Mouse (Mus musculus): ENCODE results near the gene Mtmr12. TPM values are rescaled to one million over a fixed set of nuclear protein-coding genes. Genes with fewer than 3 reads are reported as not detected.
A peak's percentile ranks its signal among the peaks of the same experiment; 100 is the strongest.

Gene Mtmr12
- polyA plus RNA-seq, 1 experiment from 2014 or later = 21.1 TPM

DNA sequence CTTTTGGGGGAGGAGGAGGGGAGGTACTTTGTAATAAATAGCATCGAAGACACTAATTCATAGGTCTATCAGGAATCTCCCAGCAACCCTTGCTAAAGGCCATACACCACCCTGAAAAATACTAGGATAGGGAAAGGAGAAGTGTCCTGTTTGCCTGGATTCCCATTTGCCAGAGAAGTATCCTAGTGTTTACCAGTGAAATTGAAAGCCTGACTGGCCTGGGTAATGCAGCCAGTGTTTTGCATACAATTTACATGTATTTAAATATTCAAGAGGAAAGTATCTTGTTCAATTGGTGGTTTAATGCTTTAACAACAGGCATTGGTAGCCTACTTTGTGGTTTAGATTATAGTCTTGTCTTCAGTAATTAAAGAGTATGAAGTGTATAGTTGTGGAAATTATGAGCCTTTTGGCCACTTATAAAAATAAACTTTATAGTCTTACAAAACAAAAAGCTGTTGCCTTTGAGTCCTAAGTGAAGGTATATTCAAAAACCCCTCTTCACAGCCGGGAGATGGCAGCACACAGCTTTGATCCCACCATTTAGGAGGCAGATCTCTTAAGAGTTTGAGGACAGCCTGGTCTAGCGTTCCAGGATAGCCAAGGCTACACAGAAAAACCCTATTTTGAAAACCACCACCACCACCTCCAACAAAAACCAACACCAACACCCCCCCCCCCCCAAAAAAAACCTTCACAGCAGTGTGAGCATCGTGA is 69.4 kb downstream of the Mtmr12 start:
- no peak for ATAC-seq (ENCODE audit: low read depth)
- H3K9me3 ChIP-seq (ENCODE audit: control insufficient read depth, low read length) = no peaks in the 10 kb centered on the region
- peaks cover 5% of the 10 kb centered on the region for H3K36me3 ChIP-seq (ENCODE audit: control insufficient read depth, insufficient read depth, low read length)
- no peak overlapping the region for H3K4me2 ChIP-seq (ENCODE audit: low read depth, low read length)
- WGBS = 58% methylated on average over 4 of the region's 4 CpGs
- peaks cover 9% of the 10 kb centered on the region; the same call in 1 of the 2 replicates for H3K4me1 ChIP-seq (replicated peaks; ENCODE audit: control insufficient read depth, insufficient read depth, low read length)
- H3K27me3 ChIP-seq (ENCODE audit: control insufficient read depth, insufficient read depth, low read depth, low read length) = no peaks in the 10 kb centered on the region
- H3K9ac ChIP-seq (ENCODE audit: low read length) = no peak overlapping the region
- H3K27ac ChIP-seq (ENCODE audit: low read length) = no peak overlapping the region
- no peak overlapping the region for H3K4me3 ChIP-seq (ENCODE audit: low read length)

DNA sequence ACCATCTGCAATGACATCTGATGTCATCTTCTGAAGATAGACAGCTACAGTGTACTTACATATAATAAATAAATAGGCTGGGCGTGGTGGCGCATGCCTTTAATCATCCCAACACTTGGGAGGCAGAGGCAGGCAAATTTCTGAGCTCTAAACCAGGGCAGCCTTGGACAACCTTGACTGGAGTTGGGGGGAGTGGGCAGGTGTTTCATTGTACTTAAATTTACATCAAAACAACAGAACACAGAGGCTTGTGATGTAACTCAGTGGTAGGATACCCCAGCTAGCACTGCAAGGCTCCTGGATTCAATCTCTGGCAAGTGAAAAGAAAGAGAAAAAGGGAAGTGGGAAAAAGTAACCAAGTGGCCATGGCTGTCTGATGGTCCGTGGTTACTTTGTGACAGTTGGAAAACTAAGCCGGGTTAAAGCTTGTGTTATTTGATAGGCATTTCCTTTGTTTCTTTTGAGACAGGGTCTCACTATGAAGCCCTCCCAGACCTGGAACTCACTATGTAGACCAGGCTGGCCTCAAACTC is 70.3 kb downstream of the Mtmr12 start:
- no peaks in the 10 kb centered on the region for H3K27me3 ChIP-seq (ENCODE audit: control insufficient read depth, insufficient read depth, low read depth, low read length)
- H3K9ac ChIP-seq (ENCODE audit: low read length) = no peak overlapping the region
- H3K4me1 ChIP-seq (replicated peaks; ENCODE audit: control insufficient read depth, insufficient read depth, low read length) = peaks cover 9% of the 10 kb centered on the region; the same call in 1 of the 2 replicates
- no peaks in the 10 kb centered on the region for H3K9me3 ChIP-seq (ENCODE audit: control insufficient read depth, low read length)
- ATAC-seq (ENCODE audit: low read depth) = no peak
- no peak overlapping the region for H3K4me3 ChIP-seq (ENCODE audit: low read length)
- no peak overlapping the region for H3K4me2 ChIP-seq (ENCODE audit: low read depth, low read length)
- H3K27ac ChIP-seq (ENCODE audit: low read length) = no peak overlapping the region
- H3K36me3 ChIP-seq (ENCODE audit: control insufficient read depth, insufficient read depth, low read length) = peaks cover 1% of the 10 kb centered on the region
- 81% methylated on average over 4 of the region's 4 CpGs for WGBS

DNA sequence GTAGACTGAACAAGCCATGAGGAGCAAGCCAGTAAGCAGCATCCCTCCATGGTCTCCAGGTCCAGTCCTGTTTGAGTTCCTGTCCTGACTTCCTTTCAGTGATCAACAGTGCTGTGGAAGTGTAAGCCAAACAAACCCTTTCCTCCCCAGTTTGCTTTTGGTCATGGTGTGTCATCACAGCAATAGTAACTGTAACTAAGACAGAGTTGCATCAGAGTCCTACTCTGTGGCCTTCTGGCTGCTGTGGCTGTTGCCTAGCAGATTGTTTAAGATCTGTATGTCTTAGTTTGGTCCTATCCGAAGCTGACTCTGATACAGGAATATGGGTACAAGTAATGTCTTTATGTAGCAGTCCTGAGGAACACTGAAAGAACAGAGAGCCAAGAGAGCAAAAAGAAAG is 75.0 kb downstream of the Mtmr12 start:
- WGBS = 97% methylated on average over 1 of the region's 1 CpGs
- H3K4me2 ChIP-seq (ENCODE audit: low read depth, low read length) = no peak overlapping the region
- ATAC-seq (ENCODE audit: low read depth) = no peak

DNA sequence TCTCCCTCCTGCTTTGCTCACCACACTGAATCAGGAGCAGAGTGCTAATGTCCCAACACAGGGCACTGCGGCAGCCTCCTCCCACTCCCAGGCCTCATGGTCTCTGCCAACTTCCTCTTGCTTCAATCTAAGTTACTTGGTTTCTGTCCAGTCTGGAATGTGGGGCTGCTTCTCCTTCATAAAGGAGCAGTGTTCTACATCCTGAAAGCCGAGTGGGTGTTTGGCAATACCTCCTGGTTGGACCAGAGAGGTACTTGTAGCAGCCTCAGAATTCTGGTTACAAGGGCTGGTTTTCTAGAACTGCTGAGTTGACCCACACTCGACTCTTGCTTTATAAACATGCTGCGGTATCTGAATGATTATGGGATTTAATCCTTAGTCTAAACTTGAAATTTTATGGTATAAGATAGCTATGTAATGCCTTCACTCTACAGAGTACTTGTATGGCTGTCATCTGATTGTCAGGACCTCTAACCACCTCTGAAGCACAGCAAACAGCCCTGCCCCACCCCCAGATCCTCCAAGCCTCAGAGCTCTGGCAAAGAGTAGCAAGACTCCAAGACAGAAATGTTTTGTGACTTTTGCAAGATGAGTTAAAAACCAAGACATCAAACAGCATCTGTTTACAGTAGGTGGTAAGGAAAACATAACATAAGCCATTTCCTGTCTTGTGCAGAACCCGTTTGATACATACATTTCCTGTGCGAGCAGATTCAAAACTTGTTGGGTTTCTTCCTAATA is 80.1 kb downstream of the Mtmr12 start:
- no peaks in the 10 kb centered on the region for H3K27me3 ChIP-seq (ENCODE audit: control insufficient read depth, insufficient read depth, low read depth, low read length)
- no peak overlapping the region for H3K4me2 ChIP-seq (ENCODE audit: low read depth, low read length)
- H3K9ac ChIP-seq (ENCODE audit: low read length) = no peak overlapping the region
- no peak overlapping the region for H3K4me3 ChIP-seq (ENCODE audit: low read length)
- H3K36me3 ChIP-seq (ENCODE audit: control insufficient read depth, insufficient read depth, low read length) = no peaks in the 10 kb centered on the region
- peak; percentile 89 for ATAC-seq (ENCODE audit: low read depth)
- WGBS = 25% methylated on average over 6 of the region's 6 CpGs
- no peaks in the 10 kb centered on the region for H3K9me3 ChIP-seq (ENCODE audit: control insufficient read depth, low read length)
- H3K27ac ChIP-seq (ENCODE audit: low read length) = peak overlapping the region; percentile 30
- peaks cover 6% of the 10 kb centered on the region for H3K4me1 ChIP-seq (replicated peaks; ENCODE audit: control insufficient read depth, insufficient read depth, low read length)

More for the DNA sequence above, 75.0 kb downstream of the Mtmr12 start:
- Histone ChIP-seq H3K27ac (ENCODE audit: low read length) (no peak overlapping the region), H3K9me3 (ENCODE audit: control insufficient read depth, low read length) (no peaks in the 10 kb centered on the region), H3K9ac (ENCODE audit: low read length) (no peak overlapping the region), H3K4me3 (ENCODE audit: low read length) (no peak overlapping the region), H3K27me3 (ENCODE audit: control insufficient read depth, insufficient read depth, low read depth, low read length) (no peaks in the 10 kb centered on the region), H3K36me3 (ENCODE audit: control insufficient read depth, insufficient read depth, low read length) (no peaks in the 10 kb centered on the region), H3K4me1 (replicated peaks; ENCODE audit: control insufficient read depth, insufficient read depth, low read length) (no peaks in the 10 kb centered on the region)

DNA sequence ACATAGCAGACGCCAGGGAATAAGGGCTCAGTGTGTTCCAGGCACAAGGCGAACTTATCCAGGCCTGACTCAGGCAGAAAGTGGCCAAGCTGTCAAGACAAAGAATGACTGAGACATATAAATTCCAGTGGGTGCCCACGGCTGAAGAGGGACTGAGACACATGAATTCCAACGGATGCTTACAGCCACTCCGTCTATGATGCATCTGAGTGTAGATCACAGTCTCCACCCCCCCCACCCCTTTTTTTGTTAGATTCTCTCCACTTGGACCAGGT is 80.6 kb downstream of the Mtmr12 start:
- H3K36me3 ChIP-seq (ENCODE audit: control insufficient read depth, insufficient read depth, low read length) = no peaks in the 10 kb centered on the region
- WGBS = 41% methylated on average over 5 of the region's 5 CpGs
- peak overlapping the region; percentile 30 for H3K27ac ChIP-seq (ENCODE audit: low read length)
- no peak overlapping the region for H3K4me2 ChIP-seq (ENCODE audit: low read depth, low read length)
- H3K4me1 ChIP-seq (replicated peaks; ENCODE audit: control insufficient read depth, insufficient read depth, low read length) = peaks cover 6% of the 10 kb centered on the region
- no peak overlapping the region for H3K4me3 ChIP-seq (ENCODE audit: low read length)
- ATAC-seq (ENCODE audit: low read depth) = 0 out of 2 replicates have a peak, but pooled peaks have one; percentile 13
- no peaks in the 10 kb centered on the region for H3K27me3 ChIP-seq (ENCODE audit: control insufficient read depth, insufficient read depth, low read depth, low read length)
- no peaks in the 10 kb centered on the region for H3K9me3 ChIP-seq (ENCODE audit: control insufficient read depth, low read length)
- H3K9ac ChIP-seq (ENCODE audit: low read length) = no peak overlapping the region

DNA sequence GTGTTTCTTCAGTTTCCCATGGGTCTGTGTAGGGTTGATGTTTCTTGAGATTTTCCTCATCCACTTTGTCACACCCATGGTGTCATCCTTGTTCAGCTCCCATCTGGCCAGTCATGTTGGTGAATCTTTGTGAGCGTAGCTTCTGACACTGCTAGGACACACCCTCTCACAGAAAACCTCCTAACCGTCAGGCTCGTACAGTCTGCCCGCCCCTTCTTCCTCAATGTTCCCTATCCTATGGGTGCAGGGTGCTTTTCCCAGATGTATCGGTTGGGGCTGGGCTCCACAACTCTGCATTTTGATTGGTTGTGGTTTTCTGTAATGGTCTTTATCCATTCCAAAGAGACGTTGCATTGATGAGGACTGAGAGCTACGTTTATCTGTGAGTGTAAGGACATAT is 85.5 kb downstream of the Mtmr12 start:
- WGBS = 75% methylated on average over 7 of the region's 7 CpGs
- H3K4me3 ChIP-seq (ENCODE audit: low read length) = no peak overlapping the region
- H3K27me3 ChIP-seq (ENCODE audit: control insufficient read depth, insufficient read depth, low read depth, low read length) = no peaks in the 10 kb centered on the region
- no peaks in the 10 kb centered on the region for H3K9me3 ChIP-seq (ENCODE audit: control insufficient read depth, low read length)
- no peak for ATAC-seq (ENCODE audit: low read depth)
- H3K4me1 ChIP-seq (replicated peaks; ENCODE audit: control insufficient read depth, insufficient read depth, low read length) = peaks cover 2% of the 10 kb centered on the region
- no peaks in the 10 kb centered on the region for H3K36me3 ChIP-seq (ENCODE audit: control insufficient read depth, insufficient read depth, low read length)
- no peak overlapping the region for H3K27ac ChIP-seq (ENCODE audit: low read length)
- H3K4me2 ChIP-seq (ENCODE audit: low read depth, low read length) = no peak overlapping the region
- H3K9ac ChIP-seq (ENCODE audit: low read length) = no peak overlapping the region

DNA sequence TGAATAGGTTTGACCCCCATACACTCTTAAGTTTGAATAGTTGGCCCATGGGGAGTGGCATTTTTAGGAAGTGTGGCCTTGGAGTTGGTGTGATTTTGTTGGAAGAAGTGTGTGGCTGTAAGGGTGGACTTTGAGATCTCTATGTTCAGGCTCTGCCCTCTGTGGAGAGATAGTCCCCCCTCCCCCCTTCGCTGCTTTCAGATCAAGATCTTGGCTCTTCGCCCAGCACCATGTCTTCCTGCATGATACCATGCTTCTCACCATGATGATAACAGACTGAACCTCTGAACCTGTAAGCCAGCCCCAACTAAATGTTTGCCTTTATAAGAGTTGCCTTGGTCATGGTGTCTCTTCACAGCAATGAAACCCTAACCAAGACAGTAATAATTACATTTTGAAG is 86.9 kb downstream of the Mtmr12 start:
- no peaks in the 10 kb centered on the region for H3K27me3 ChIP-seq (ENCODE audit: control insufficient read depth, insufficient read depth, low read depth, low read length)
- H3K4me2 ChIP-seq (ENCODE audit: low read depth, low read length) = no peak overlapping the region
- no peaks in the 10 kb centered on the region for H3K36me3 ChIP-seq (ENCODE audit: control insufficient read depth, insufficient read depth, low read length)
- H3K27ac ChIP-seq (ENCODE audit: low read length) = no peak overlapping the region
- 91% methylated on average over 2 of the region's 2 CpGs for WGBS
- H3K4me3 ChIP-seq (ENCODE audit: low read length) = no peak overlapping the region
- no peak for ATAC-seq (ENCODE audit: low read depth)
- H3K9ac ChIP-seq (ENCODE audit: low read length) = no peak overlapping the region
- H3K9me3 ChIP-seq (ENCODE audit: control insufficient read depth, low read length) = no peaks in the 10 kb centered on the region
- no peaks in the 10 kb centered on the region for H3K4me1 ChIP-seq (replicated peaks; ENCODE audit: control insufficient read depth, insufficient read depth, low read length)

DNA sequence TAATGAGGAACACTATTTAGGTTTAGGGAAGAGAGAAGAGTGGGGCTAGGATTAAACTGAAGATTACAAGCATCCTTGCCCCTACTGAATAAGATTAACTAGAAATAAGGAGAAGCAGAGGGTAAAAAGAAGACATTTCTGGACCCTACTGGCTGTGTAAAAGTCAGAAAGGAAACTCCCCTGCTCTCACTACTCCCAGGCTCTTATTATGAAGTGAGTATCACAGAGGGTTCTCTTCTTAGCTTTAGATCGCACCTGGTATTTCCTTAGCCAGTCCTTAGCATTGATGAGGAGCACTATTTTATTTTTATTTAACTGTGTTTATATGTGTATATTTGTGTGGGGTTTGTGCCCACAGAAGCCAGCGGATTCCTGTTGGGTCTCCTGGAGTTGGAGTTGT is 91.4 kb downstream of the Mtmr12 start:
- WGBS = 42% methylated on average over 2 of the region's 2 CpGs
- Histone ChIP-seq H3K27me3 (ENCODE audit: control insufficient read depth, insufficient read depth, low read depth, low read length) (no peaks in the 10 kb centered on the region), H3K9ac (ENCODE audit: low read length) (no peak overlapping the region), H3K9me3 (ENCODE audit: control insufficient read depth, low read length) (no peaks in the 10 kb centered on the region), H3K4me3 (ENCODE audit: low read length) (no peak overlapping the region), H3K4me1 (replicated peaks; ENCODE audit: control insufficient read depth, insufficient read depth, low read length) (no peaks in the 10 kb centered on the region), H3K27ac (ENCODE audit: low read length) (no peak overlapping the region), H3K4me2 (ENCODE audit: low read depth, low read length) (no peak overlapping the region), H3K36me3 (ENCODE audit: control insufficient read depth, insufficient read depth, low read length) (no peaks in the 10 kb centered on the region)
- ATAC-seq (ENCODE audit: low read depth) = no peak

DNA sequence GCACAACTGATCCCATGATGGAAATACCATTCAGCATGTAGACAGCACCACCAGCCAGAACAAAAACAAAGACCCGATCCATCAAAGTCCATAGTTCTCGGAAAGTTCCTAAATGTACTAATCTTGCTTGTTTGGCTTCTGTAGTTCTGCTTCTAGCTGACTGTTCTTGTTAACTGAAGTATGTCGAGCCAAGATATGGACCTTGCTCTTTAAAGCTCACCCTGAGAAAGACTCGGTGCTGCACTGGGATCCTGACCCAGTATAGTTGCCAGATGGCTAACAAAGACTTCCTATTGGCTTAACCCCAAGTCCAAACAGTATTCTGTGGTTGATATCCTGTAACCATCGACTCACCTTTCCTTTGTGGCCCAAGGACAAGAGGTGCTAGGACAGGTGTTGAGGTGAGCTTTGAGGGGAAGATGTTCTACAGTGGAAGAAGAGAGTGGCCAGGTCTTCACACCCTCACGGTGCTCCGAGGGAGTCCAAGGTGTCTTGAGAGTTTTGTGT is 93.5 kb downstream of the Mtmr12 start:
- H3K9me3 ChIP-seq (ENCODE audit: control insufficient read depth, low read length) = no peaks in the 10 kb centered on the region
- no peak for ATAC-seq (ENCODE audit: low read depth)
- H3K27ac ChIP-seq (ENCODE audit: low read length) = no peak overlapping the region
- H3K4me2 ChIP-seq (ENCODE audit: low read depth, low read length) = no peak overlapping the region
- H3K27me3 ChIP-seq (ENCODE audit: control insufficient read depth, insufficient read depth, low read depth, low read length) = no peaks in the 10 kb centered on the region
- H3K4me3 ChIP-seq (ENCODE audit: low read length) = no peak overlapping the region
- no peaks in the 10 kb centered on the region for H3K36me3 ChIP-seq (ENCODE audit: control insufficient read depth, insufficient read depth, low read length)
- H3K9ac ChIP-seq (ENCODE audit: low read length) = no peak overlapping the region
- 72% methylated on average over 7 of the region's 7 CpGs for WGBS
- H3K4me1 ChIP-seq (replicated peaks; ENCODE audit: control insufficient read depth, insufficient read depth, low read length) = no peaks in the 10 kb centered on the region
